Mouse (Mus musculus) intestine, embryonic 15.5 days (tissue): Measurements from ENCODE around the gene Mapkapk3. TPM values are rescaled to one million over a fixed set of nuclear protein-coding genes. Genes with fewer than 3 reads are reported as not detected.
A peak's percentile ranks its signal among the peaks of the same experiment; 100 is the strongest.

Source experiments
- ATAC-seq: fragments of 200-750 bp; cut with Nextera tagmentation; 2 replicates; pipeline ENCODE4 v1.8.0; 2017; ENCODE audit warnings: moderate TSS enrichment, moderate library complexity
- H3K27ac ChIP-seq: fragments of 300-500 bp; sonication (generic); 2 replicates; pipeline ENCODE4 v1.5.1; 2015; ENCODE audit warnings: mild to moderate bottlenecking, inconsistent platforms
- H3K27me3 ChIP-seq: fragments of 300-500 bp; sonication (generic); replicated peaks from 2 replicates; pipeline ENCODE4 v1.6.1; 2015; ENCODE audit warnings: inconsistent platforms
- H3K36me3 ChIP-seq: fragments of 300-500 bp; sonication (generic); 2 replicates; pipeline ENCODE4 v1.6.1; 2015; ENCODE audit warnings: inconsistent platforms
- H3K4me1 ChIP-seq: fragments of 300-500 bp; sonication (generic); replicated peaks from 2 replicates; pipeline ENCODE4 v1.6.1; 2015; ENCODE audit warnings: inconsistent platforms
- H3K4me2 ChIP-seq: fragments of 300-500 bp; sonication (generic); replicated peaks from 2 replicates; pipeline ENCODE4 v1.6.1; 2015; ENCODE audit warnings: mild to moderate bottlenecking, inconsistent platforms
- H3K4me3 ChIP-seq: fragments of 300-500 bp; sonication (generic); replicated peaks from 2 replicates; pipeline ENCODE4 v1.5.1; 2015; ENCODE audit warnings: inconsistent platforms
- H3K9ac ChIP-seq: fragments of 300-500 bp; sonication (generic); 2 replicates; pipeline ENCODE4 v1.6.1; 2015; ENCODE audit warnings: inconsistent platforms
- H3K9me3 ChIP-seq: fragments of 300-500 bp; sonication (generic); 2 replicates; pipeline ENCODE4 v1.6.1; 2016; ENCODE audit warnings: inconsistent platforms
- WGBS: fragments of 180-500 bp; shearing (Covaris S2); methylation state at CpG from one replicate; pipeline ENCODE4 v1.1.7; 2015; 5-methylcytosine and 5-hydroxymethylcytosine counted together
- polyA plus RNA-seq: library from polyadenylated mRNA; unstranded; fragments of >200 nt; fragmentation: Nextera tagmentation; extraction: Ambion mirVana; gene quantifications from 2 replicates; pipeline ENCODE4 v1.2.1, GENCODE M21; 2015

The Mapkapk3 gene
- polyA plus RNA-seq, 1 experiment from 2014 or later, result 34.8 TPM

DNA sequence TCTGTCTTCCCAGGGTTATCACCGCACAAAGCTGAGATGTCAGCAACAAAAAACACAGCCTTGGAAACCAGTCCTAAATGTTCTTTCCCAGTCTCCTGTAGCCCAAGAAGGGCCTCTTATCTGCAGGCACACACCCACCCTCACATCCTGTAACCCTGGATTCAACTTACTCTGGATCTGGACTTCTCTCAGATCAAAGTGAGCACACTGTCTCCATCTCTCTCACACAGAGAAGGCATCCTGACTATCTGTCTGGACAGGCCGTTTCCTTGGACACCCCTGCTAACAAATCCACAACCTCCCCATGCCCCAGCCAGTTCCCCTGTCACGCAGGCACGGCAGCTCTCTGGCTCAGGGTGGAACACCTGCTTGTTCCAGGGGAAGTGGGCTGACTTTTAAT, 17.4 kb downstream of the Mapkapk3 start:
- no peak overlapping the region for H3K27ac ChIP-seq
- no peaks in the 10 kb centered on the region for H3K4me1 ChIP-seq
- no peaks in the 10 kb centered on the region for H3K9me3 ChIP-seq
- ATAC-seq, result no peak
- WGBS, result 54% methylated on average over 4 of the region's 4 CpGs
- H3K36me3 ChIP-seq, result no peaks in the 10 kb centered on the region
- H3K4me2 ChIP-seq, result no peak overlapping the region
- H3K9ac ChIP-seq, result no peak overlapping the region
- H3K4me3 ChIP-seq, result no peak overlapping the region
- no peaks in the 10 kb centered on the region for H3K27me3 ChIP-seq

- 75% methylated on average over 7 of the region's 7 CpGs for WGBS
- H3K4me1 ChIP-seq, result no peaks in the 10 kb centered on the region
- no peak for ATAC-seq
Observed at GRCm38 (mm10) chr9:107271177-107271938, 18.3 kb downstream of the Mapkapk3 start.

GRCm38 (mm10) chr9:107269772-107270171, 19.9 kb downstream of the Mapkapk3 start:
- Histone ChIP-seq H3K9me3 (no peaks in the 10 kb centered on the region), H3K36me3 (no peaks in the 10 kb centered on the region), H3K9ac (no peak overlapping the region), H3K4me1 (no peaks in the 10 kb centered on the region), H3K27ac (no peak overlapping the region), H3K4me2 (no peak overlapping the region), H3K27me3 (no peaks in the 10 kb centered on the region), H3K4me3 (no peak overlapping the region)
- 86% methylated on average over 1 of the region's 1 CpGs for WGBS
- ATAC-seq, result no peak

More at GRCm38 (mm10) chr9:107271177-107271938, 18.3 kb downstream of the Mapkapk3 start:
- Histone ChIP-seq H3K9ac (no peak overlapping the region), H3K4me3 (no peak overlapping the region), H3K4me2 (no peak overlapping the region), H3K27ac (no peak overlapping the region), H3K27me3 (no peaks in the 10 kb centered on the region), H3K9me3 (no peaks in the 10 kb centered on the region), H3K36me3 (no peaks in the 10 kb centered on the region)

DNA sequence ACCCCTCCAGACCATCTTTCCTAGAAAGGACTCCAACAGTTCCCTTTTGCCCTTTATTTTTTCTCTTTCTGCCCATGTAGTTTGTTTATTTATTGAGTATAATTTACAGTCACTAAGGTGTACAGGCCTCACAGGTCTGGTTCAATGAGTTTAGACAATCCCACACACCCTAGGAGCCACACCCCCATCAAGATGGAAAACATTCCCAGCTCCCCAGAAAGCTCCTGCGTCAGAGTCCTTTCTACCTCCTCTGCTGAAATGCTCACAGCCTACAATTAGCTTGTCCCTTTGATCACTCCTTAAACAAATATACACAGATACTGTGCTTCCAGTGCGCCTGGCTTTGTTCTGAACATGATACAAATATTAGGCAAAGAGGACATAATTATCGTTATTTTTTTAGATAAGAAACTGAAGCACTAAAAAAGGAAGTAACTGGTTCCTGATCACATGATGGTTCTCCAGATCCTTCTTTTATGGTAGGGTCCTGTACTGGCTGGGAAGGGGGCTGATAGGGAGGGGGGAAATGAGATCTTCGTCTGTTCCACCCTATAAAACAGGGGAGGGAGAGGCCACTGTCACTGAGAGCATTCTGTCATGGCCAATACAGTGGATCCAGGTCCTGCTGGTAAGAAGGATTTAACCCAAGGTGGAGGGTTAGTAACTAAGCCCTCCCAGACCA, 21.8 kb downstream of the Mapkapk3 start:
- peak; percentile 35; the same call in 1 of the 2 replicates for ATAC-seq
- WGBS, result 19% methylated on average over 4 of the region's 4 CpGs
- Histone ChIP-seq H3K4me1 (no peaks in the 10 kb centered on the region), H3K4me3 (no peak overlapping the region), H3K27me3 (no peaks in the 10 kb centered on the region), H3K4me2 (no peak overlapping the region), H3K36me3 (no peaks in the 10 kb centered on the region), H3K9me3 (no peaks in the 10 kb centered on the region), H3K9ac (no peak overlapping the region), H3K27ac (no peak overlapping the region)

GRCm38 (mm10) chr9:107267028-107267427, 22.6 kb downstream of the Mapkapk3 start:
- Histone ChIP-seq H3K9me3 (no peaks in the 10 kb centered on the region), H3K9ac (no peak overlapping the region), H3K4me1 (no peaks in the 10 kb centered on the region), H3K4me3 (no peak overlapping the region), H3K27me3 (no peaks in the 10 kb centered on the region), H3K27ac (no peak overlapping the region), H3K4me2 (no peak overlapping the region), H3K36me3 (no peaks in the 10 kb centered on the region)
- ATAC-seq, result 0 out of 2 replicates have a peak, but pooled peaks have one; percentile 64
- WGBS, result 39% methylated on average over 1 of the region's 1 CpGs

DNA sequence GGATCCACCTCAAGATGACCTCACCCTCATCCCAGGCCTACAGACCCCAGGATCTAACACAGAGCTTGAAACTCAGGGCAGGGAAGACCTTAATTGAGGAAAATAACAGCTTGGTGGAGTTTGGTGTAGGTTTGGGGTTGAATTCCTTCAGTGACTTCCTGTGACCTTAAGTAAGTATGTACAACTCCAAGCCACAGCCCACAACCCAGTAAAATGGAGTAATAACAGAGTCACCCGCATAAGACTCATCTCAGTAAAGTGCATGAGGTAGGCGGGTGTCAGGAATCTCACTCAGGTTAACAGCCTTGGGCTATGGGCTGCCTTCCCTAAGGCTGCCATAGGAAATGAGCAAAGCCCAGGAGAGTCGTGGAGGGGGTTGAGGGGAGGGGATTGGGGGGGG, 24.9 kb downstream of the Mapkapk3 start:
- no peak overlapping the region for H3K27ac ChIP-seq
- H3K27me3 ChIP-seq, result no peaks in the 10 kb centered on the region
- H3K4me3 ChIP-seq, result no peak overlapping the region
- 54% methylated on average over 3 of the region's 3 CpGs for WGBS
- no peak overlapping the region for H3K9ac ChIP-seq
- no peak overlapping the region for H3K4me2 ChIP-seq
- no peaks in the 10 kb centered on the region for H3K4me1 ChIP-seq
- no peak for ATAC-seq
- H3K9me3 ChIP-seq, result no peaks in the 10 kb centered on the region
- no peaks in the 10 kb centered on the region for H3K36me3 ChIP-seq

- Histone ChIP-seq H3K27me3 (no peaks in the 10 kb centered on the region), H3K4me1 (no peaks in the 10 kb centered on the region), H3K9me3 (no peaks in the 10 kb centered on the region), H3K4me3 (no peak overlapping the region), H3K27ac (no peak overlapping the region), H3K36me3 (no peaks in the 10 kb centered on the region), H3K9ac (no peak overlapping the region), H3K4me2 (no peak overlapping the region)
- WGBS, result 91% methylated on average over 5 of the region's 5 CpGs
- no peak for ATAC-seq
Observed at GRCm38 (mm10) chr9:107263912-107264311, 25.8 kb downstream of the Mapkapk3 start.

- Histone ChIP-seq H3K36me3 (no peaks in the 10 kb centered on the region), H3K9me3 (no peaks in the 10 kb centered on the region), H3K27me3 (no peaks in the 10 kb centered on the region), H3K9ac (no peak overlapping the region), H3K4me3 (no peak overlapping the region), H3K4me2 (no peak overlapping the region), H3K4me1 (no peaks in the 10 kb centered on the region), H3K27ac (no peak overlapping the region)
- ATAC-seq, result no peak
- WGBS, result 77% methylated on average over 7 of the region's 7 CpGs
Observed at GRCm38 (mm10) chr9:107262375-107262774, 27.3 kb downstream of the Mapkapk3 start.

DNA sequence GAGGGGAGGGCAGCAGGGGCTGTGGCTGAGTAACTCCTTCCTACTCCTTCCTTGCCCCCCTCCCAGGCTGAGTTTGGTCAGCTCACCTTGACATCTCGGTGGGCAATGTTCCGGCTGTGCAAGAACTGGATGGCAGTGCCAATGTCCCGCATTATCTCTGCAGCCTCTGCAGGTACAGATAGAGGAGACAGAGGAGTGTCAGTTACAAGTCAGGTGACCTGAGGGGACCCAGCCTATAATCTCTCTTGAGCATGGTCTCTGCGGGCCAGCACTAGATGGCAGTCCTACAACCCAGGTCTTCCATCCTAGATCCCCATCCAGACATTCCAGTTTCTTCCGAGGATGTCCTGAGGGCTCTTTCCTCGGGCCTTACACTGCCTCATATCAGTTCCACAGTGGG, 27.9 kb downstream of the Mapkapk3 start:
- no peaks in the 10 kb centered on the region for H3K9me3 ChIP-seq
- H3K4me2 ChIP-seq, result no peak overlapping the region
- 66% methylated on average over 6 of the region's 6 CpGs for WGBS
- H3K27ac ChIP-seq, result no peak overlapping the region
- H3K27me3 ChIP-seq, result no peaks in the 10 kb centered on the region
- no peak for ATAC-seq
- no peaks in the 10 kb centered on the region for H3K36me3 ChIP-seq
- no peaks in the 10 kb centered on the region for H3K4me1 ChIP-seq
- no peak overlapping the region for H3K4me3 ChIP-seq
- no peak overlapping the region for H3K9ac ChIP-seq

DNA sequence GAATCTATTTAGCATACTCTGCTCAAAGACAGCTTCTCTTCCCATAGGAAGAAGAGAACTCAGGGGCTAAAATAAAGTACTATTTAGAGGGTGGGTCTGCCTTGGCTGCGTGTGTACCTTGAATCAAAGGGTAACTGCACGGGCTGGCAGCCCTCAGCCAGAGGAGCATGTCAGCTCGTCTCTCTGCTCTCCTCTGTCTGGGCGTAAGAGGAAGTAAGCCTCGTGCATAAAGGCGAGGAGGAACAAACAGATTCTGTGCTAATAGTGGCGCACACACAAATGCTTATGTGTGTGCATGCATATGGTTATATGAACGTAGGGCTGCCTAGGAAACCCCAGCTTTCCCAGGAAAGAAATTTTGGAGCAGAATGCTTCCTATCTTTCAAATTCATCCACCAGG, 28.8 kb downstream of the Mapkapk3 start:
- H3K9ac ChIP-seq, result no peak overlapping the region
- no peak overlapping the region for H3K4me2 ChIP-seq

DNA sequence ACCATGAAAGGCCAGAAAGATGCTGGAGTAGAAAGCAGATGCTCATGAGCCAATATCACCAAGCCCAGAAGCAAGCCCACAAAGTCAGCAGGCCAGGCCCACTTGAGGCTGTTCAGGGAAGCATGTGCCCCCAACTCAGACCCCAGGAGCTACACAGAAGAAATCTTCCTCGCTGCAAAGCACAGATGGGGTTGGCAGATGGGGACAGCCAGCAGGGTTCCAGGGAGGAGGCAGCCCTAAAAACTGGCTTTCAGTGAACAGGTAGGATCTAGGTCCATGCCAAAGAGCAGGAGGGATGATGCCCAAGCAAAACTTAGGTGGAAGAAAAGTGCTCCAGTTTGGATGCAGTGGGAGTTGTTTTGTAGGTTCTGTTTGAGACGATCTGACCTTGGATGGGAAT, 29.2 kb downstream of the Mapkapk3 start:
- H3K36me3 ChIP-seq, result no peaks in the 10 kb centered on the region
- no peak overlapping the region for H3K4me2 ChIP-seq
- H3K27ac ChIP-seq, result no peak overlapping the region
- H3K9ac ChIP-seq, result no peak overlapping the region
- ATAC-seq, result no peak
- H3K4me3 ChIP-seq, result no peak overlapping the region
- H3K4me1 ChIP-seq, result no peaks in the 10 kb centered on the region
- no peaks in the 10 kb centered on the region for H3K27me3 ChIP-seq
- no peaks in the 10 kb centered on the region for H3K9me3 ChIP-seq
- 73% methylated on average over 2 of the region's 2 CpGs for WGBS

More for the DNA sequence above, 28.8 kb downstream of the Mapkapk3 start:
- WGBS, result 51% methylated on average over 8 of the region's 8 CpGs
- Histone ChIP-seq H3K4me1 (no peaks in the 10 kb centered on the region), H3K27ac (no peak overlapping the region), H3K4me3 (no peak overlapping the region), H3K9me3 (no peaks in the 10 kb centered on the region), H3K27me3 (no peaks in the 10 kb centered on the region), H3K36me3 (no peaks in the 10 kb centered on the region)
- no peak for ATAC-seq

- no peak for ATAC-seq
- Histone ChIP-seq H3K4me1 (no peaks in the 10 kb centered on the region), H3K27ac (no peak overlapping the region), H3K4me2 (no peak overlapping the region), H3K9me3 (no peaks in the 10 kb centered on the region), H3K9ac (no peak overlapping the region), H3K4me3 (no peak overlapping the region), H3K27me3 (no peaks in the 10 kb centered on the region), H3K36me3 (no peaks in the 10 kb centered on the region)
- WGBS, result 55% methylated on average over 6 of the region's 6 CpGs
Observed at GRCm38 (mm10) chr9:107259571-107259970, 30.1 kb downstream of the Mapkapk3 start.

GRCm38 (mm10) chr9:107255596-107255995, 34.1 kb downstream of the Mapkapk3 start:
- H3K27me3 ChIP-seq, result no peaks in the 10 kb centered on the region
- H3K9me3 ChIP-seq, result no peaks in the 10 kb centered on the region
- no peak overlapping the region for H3K4me3 ChIP-seq
- no peak overlapping the region for H3K4me2 ChIP-seq
- H3K36me3 ChIP-seq, result no peaks in the 10 kb centered on the region
- H3K9ac ChIP-seq, result no peak overlapping the region
- H3K27ac ChIP-seq, result no peak overlapping the region
- no peaks in the 10 kb centered on the region for H3K4me1 ChIP-seq
- WGBS, result 68% methylated on average over 3 of the region's 3 CpGs
- ATAC-seq, result no peak
